Mouse (Mus musculus): ENCODE measurements around the gene Timm17b. TPM values are rescaled to one million over a fixed set of nuclear protein-coding genes. Genes with fewer than 3 reads are reported as not detected.

Gene Timm17b
- total and polyA plus RNA-seq, 3 experiments, result 107 to 381 TPM; not detected in 1

DNA sequence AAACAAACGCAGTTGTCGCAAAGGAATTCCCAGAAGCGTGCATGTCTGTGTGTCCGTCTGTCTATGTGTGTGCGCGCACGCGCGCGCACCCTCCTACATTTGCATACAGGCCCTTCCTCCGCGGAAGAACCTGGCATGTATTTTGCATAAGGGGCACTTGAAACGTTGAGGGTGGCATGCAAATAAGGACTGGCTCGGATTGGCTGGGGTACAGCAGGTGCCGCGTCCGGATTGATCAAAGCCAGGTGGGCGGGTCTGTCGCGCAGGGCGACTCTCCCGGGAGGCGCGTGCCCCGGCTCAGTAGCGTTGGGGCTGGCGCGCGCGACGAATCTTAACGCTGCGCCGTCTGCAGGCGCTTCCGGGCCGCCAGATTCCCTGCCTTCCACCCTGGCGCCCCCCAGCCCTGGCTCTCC is 21.1 kb upstream of the Timm17b start, which contains the start of gene Pim2:
Gene Pim2, plus strand, starts transcription at position 256 of the 413 bp plus-strand sequence.
- TF ChIP-seq TBP (IDR thresholded peaks at IDR 0.05; ENCODE audit: low read depth, low read length) (peak; percentile 77), USF2 (IDR thresholded peaks at IDR 0.05; ENCODE audit: borderline replicate concordance in 1 of 2, insufficient read depth in 1 of 2, low read depth in 1 of 2, low read length in 2 of 2) (no peak), ZKSCAN1 (IDR thresholded peaks at IDR 0.05; ENCODE audit: low read depth, low read length) (0 out of 2 replicates have a peak, but pooled peaks have one; percentile 29), ELF1 (IDR thresholded peaks at IDR 0.05; ENCODE audit: low read depth, low read length) (0 out of 2 replicates have a peak, but pooled peaks have one; percentile 37), E2F4 (IDR thresholded peaks at IDR 0.05; ENCODE audit: borderline replicate concordance, low read depth, low read length) (no peak), HCFC1 (IDR thresholded peaks at IDR 0.05; ENCODE audit: low read depth, low read length) (peak; percentile 61), MAX (IDR thresholded peaks at IDR 0.05; ENCODE audit: low read length) (peak; percentile 80), CTCF (IDR thresholded peaks at IDR 0.05 in 2 of 3, conservative IDR thresholded peaks at IDR 0.05 in 1 of 3; ENCODE audit: control insufficient read depth in 1 of 3, insufficient read depth in 1 of 3, low read depth in 2 of 3, low read length in 3 of 3, poor library complexity in 1 of 3, severe bottlenecking in 1 of 3) (0 out of 6 replicates have a peak, but pooled peaks of 1 of the 3 experiments have one; percentile 1), MAZ (IDR thresholded peaks at IDR 0.05; ENCODE audit: low read depth, low read length) (no peak), NRF1 (IDR thresholded peaks at IDR 0.05; ENCODE audit: insufficient read depth, low read depth, low read length, poor library complexity, severe bottlenecking) (peak; percentile 77), POLR2AphosphoS2 (IDR thresholded peaks at IDR 0.05; ENCODE audit: low read length) (peak; percentile 97), POLR2A (IDR thresholded peaks at IDR 0.05; ENCODE audit: control insufficient read depth in 1 of 2, insufficient read depth in 1 of 2, low read depth in 1 of 2, low read length in 2 of 2, poor library complexity in 1 of 2) (peak; percentile 70 to 79; a peak in 2 of 4 replicates), TCF12 (IDR thresholded peaks at IDR 0.05; ENCODE audit: low read depth, low read length) (0 out of 2 replicates have a peak, but pooled peaks have one; percentile 41), MYC (IDR thresholded peaks at IDR 0.05; ENCODE audit: low read depth, low read length) (peak; percentile 71), MXI1 (IDR thresholded peaks at IDR 0.05; ENCODE audit: low read depth, low read length) (peak; percentile 80; the same call in 1 of the 2 replicates), ETS1 (IDR thresholded peaks at IDR 0.05; ENCODE audit: low read depth, low read length) (0 out of 2 replicates have a peak, but pooled peaks have one; percentile 1), KAT2A (conservative IDR thresholded peaks at IDR 0.05; ENCODE audit: low read depth, low read length) (no peak), SIN3A (IDR thresholded peaks at IDR 0.05; ENCODE audit: low read length) (0 out of 2 replicates have a peak, but pooled peaks have one; percentile 35), SMC3 (IDR thresholded peaks at IDR 0.05; ENCODE audit: low read depth, low read length) (no peak), USF1 (IDR thresholded peaks at IDR 0.05; ENCODE audit: low read depth, low read length) (peak; percentile 81), ZMIZ1 (IDR thresholded peaks at IDR 0.05; ENCODE audit: low read depth, low read length) (peak; percentile 28; the same call in 1 of the 2 replicates), NELFE (IDR thresholded peaks at IDR 0.05; ENCODE audit: low read depth, low read length) (peak; percentile 71)
- H3K27ac ChIP-seq (ENCODE audit: control insufficient read depth, low read depth, low read length), result peak within 1 kb of the TSS; percentile 16; the same call in 1 of the 2 replicates

More for the DNA sequence above, 21.1 kb upstream of the Timm17b start, which contains the start of gene Pim2:
- peak; percentile 98 for DNase-seq (ENCODE audit: low read depth, low spot score)
- Histone ChIP-seq H3K79me2 (ENCODE audit: control insufficient read depth, insufficient read depth, low read length, poor library complexity) (no peaks in the 10 kb centered on the region; the same call in 1 of the 2 replicates), H3K4me3 (ENCODE audit: control insufficient read depth in 1 of 2, insufficient read depth in 1 of 2, low read depth in 2 of 2, low read length in 2 of 2) (peak within 1 kb of the TSS; percentile 63 to 80), H3K36me3 (ENCODE audit: control insufficient read depth in 1 of 2, insufficient read depth in 2 of 2, low read length in 2 of 2) (peaks cover 2 to 8% of the 10 kb centered on the region in 2 experiments; a peak in 3 of 4 replicates), H3K9me3 (replicated peaks; ENCODE audit: insufficient read depth, low read length) (no peaks in the 10 kb centered on the region), H3K4me1 (ENCODE audit: control insufficient read depth in 1 of 2, insufficient read depth in 2 of 2, low read length in 2 of 2) (peaks cover 5 to 11% of the 10 kb centered on the region in 2 experiments), H3K27me3 (ENCODE audit: control insufficient read depth in 1 of 2, insufficient read depth in 2 of 2, low read length in 2 of 2) (no peaks in the 10 kb centered on the region), H3K9ac (ENCODE audit: control insufficient read depth, low read depth, low read length, poor library complexity, severe bottlenecking) (peak within 1 kb of the TSS; percentile 70)
